Comparison of ENCODE assay signal across 8 mouse cellular contexts in the genomic region with DNA sequence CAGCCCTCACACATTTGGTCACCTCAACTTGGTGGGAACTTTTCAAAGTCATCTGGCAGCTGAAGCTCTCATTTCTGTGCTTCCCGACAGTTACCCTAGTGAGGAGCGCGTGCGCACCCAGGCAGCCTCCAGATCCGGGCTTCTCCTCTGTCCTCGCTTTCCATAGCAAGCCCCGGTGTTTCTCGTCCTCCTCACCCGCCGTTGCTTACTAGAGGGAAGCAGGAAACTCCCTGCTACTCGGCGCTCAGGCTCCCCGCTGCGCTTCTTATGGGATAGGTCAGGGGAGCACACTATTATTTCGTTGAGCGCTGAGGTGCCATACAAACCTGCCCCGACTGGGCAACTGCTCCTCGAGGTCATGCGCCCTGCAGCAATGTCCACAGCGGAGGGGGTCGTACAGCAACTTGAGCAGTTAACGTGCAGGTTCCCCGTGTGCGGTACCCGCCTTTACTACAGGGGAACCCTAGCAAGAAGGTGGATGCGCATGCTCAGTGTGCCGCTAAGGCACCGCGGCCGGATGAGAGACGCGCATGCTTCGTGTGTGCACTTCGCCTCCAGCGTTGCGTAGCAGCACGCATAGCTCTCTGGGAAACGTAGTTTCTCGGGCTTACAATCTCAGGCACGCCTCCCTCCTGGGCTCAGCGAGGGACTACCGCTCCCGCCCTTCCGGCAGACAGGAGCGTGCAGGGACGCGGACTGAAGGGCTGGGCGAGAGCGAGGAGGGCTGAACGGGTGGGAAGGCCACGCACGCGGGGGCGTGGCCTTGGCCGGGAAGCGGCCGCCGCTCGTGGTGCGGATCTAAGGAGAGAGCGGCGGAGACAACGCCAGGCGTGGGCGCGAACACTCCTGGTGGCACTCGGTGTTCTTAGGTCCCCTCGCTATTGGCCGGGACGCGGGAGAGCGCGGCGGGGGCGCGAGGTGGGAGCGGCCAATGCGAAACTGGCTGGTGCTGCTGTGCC. TPM values are rescaled to one million over a fixed set of nuclear protein-coding genes. Genes with fewer than 3 reads are reported as not detected.
DNase-seq lines count a peak whose midpoint lies in the region; ATAC-seq lines count a peak whose summit lies in the region.

A gene (plus strand): TSS at position 596 of the 959 bp plus-strand sequence.

- no peaks in the 10 kb centered on the region for H3K27me3 ChIP-seq in hindbrain, embryonic 16.5 days (replicated peaks; ENCODE audit: control insufficient read depth, insufficient read depth, low read length)

- H3K9ac ChIP-seq in hindbrain, embryonic 16.5 days (ENCODE audit: low read depth, low read length): peak within 1 kb of the TSS; percentile 90

- peak; percentile 99 for ATAC-seq in hindbrain, embryonic 16.5 days

- H3K4me3 ChIP-seq in hindbrain, embryonic 16.5 days (ENCODE audit: low read length): peak within 1 kb of the TSS; percentile 95
- peak within 1 kb of the TSS; percentile 91 for H3K4me3 ChIP-seq in macrophage (ENCODE audit: inconsistent target)

- H3K27ac ChIP-seq in hindbrain, embryonic 16.5 days (ENCODE audit: low read depth, low read length): peak within 1 kb of the TSS; percentile 79
- H3K27ac ChIP-seq in macrophage: peak within 1 kb of the TSS; percentile 58

- DNase-seq in WW6 (ENCODE audit: low read depth, low spot score): peak; percentile 98
- DNase-seq in cerebellum, postnatal 4 days (ENCODE audit: low spot score in 2 of 2): peak; percentile 81 to 92
- peak; percentile 97 for DNase-seq in gastrocnemius, adult 18-20 months (ENCODE audit: low spot score)
- DNase-seq in left cerebral cortex, adult 18-20 months (ENCODE audit: low spot score in 2 of 2): peak; percentile 94 to 98
- DNase-seq in right cerebral cortex, adult 18-20 months: peak; percentile 98
- DNase-seq in urinary bladder, postnatal 10 days (ENCODE audit: low spot score): peak; percentile 73

- H3K4me2 ChIP-seq in hindbrain, embryonic 16.5 days (ENCODE audit: low read length): peak within 1 kb of the TSS; percentile 84

- peaks cover 16% of the 10 kb centered on the region; the same call in 1 of the 2 replicates for H3K79me2 ChIP-seq in macrophage (ENCODE audit: inconsistent target)

- no peaks in the 10 kb centered on the region for H3K36me3 ChIP-seq in hindbrain, embryonic 16.5 days (ENCODE audit: control insufficient read depth, insufficient read depth, low read length)
- H3K36me3 ChIP-seq in macrophage (ENCODE audit: inconsistent target): no peaks in the 10 kb centered on the region

- WGBS in hindbrain, embryonic 16.5 days: under 1% methylated on average over 70 of the region's 78 CpGs
- WGBS in macrophage (ENCODE audit: missing documents): under 1% methylated on average over 78 of the region's 78 CpGs

- H3K4me1 ChIP-seq in hindbrain, embryonic 16.5 days (ENCODE audit: control insufficient read depth, insufficient read depth, low read depth, low read length): peaks cover 9% of the 10 kb centered on the region

- H3K9me3 ChIP-seq in hindbrain, embryonic 16.5 days (ENCODE audit: control insufficient read depth, low read length): no peaks in the 10 kb centered on the region

RNA-seq across cellular contexts. Expression of the gene that starts here (rescaled TPM):
- total RNA-seq in gastrocnemius, adult 18-20 months (2021): 10 to 100 TPM; 72.0 to 76.6 TPM
- polyA plus RNA-seq in hindbrain, embryonic 16.5 days (2015; fragmentation: Nextera tagmentation; extraction: Ambion mirVana): 13.3 and 15.7 TPM in 2 replicates
- total RNA-seq in left cerebral cortex, adult 18-20 months (2021): 10 to 100 TPM; 13.1 to 16.6 TPM
- total RNA-seq in macrophage (2018; cell fraction: chromatin; rRNA removed): 10 to 100 TPM; 11.5 to 41.7 (median 23.1) TPM
- 1 to 10 TPM; 4.1 to 8.1 (median 5.9) TPM for total RNA-seq in macrophage (2018; cell fraction: cytosol; rRNA removed)
- total RNA-seq in macrophage (2018; cell fraction: nucleus; rRNA removed): 10 to 100 TPM in 25 of 26 experiments, 1 to 10 TPM in 1; 9.2 to 35.2 (median 14.3) TPM
- 3.9 to 8.0 TPM (median 6.2 TPM) in 3 replicates for polyA plus RNA-seq in macrophage (2018)

Comparison
In these comparisons a context has a peak if more than half of its experiments do, and no peak if none do; other contexts are left out.
1. Peak in every context shown above with its lines: DNase-seq, ATAC-seq, H3K4me3 ChIP-seq and H3K27ac ChIP-seq.
2. RNA of the gene that starts here (total RNA-seq): 72.0 to 76.6 TPM in gastrocnemius, adult 18-20 months; 13.1 to 16.6 TPM in left cerebral cortex, adult 18-20 months; every median in the first group is over 4 times any median in the second.